Mouse (Mus musculus): ENCODE measurements around the gene Gm44502. TPM values are rescaled to one million over a fixed set of nuclear protein-coding genes. Genes with fewer than 3 reads are reported as not detected.

Gm44502 gene
- polyA plus RNA-seq, 1 experiment from 2014 or later, result not detected

DNA sequence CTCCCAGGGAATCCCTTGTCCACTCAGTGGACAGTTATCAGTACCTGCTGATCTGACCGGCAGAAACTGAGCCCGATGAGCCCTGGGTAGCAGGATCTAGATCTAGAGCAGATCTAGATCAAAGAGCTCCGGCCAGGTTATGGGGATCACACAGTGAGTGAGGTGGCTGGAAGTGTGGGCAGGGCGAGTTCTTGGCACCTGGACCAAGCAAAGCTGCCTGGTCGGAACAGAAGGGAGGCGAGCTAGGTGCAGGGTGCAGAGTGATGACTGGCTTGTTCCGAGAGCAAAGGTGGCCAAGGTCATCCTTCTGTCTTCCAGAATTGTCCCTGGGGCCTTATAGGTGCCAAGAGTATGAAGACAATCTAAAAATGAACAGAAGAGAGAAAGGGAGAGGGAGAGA, 30.3 kb upstream of the Gm44502 start:
- no peak for TF ChIP-seq CTCF (IDR thresholded peaks at IDR 0.05; ENCODE audit: low read depth)
- TF ChIP-seq EP300 (optimal IDR thresholded peaks at IDR 0.05), result no peak
- Histone ChIP-seq H3K27me3 (ENCODE audit: control insufficient read depth, insufficient read depth, low read length) (no peaks in the 10 kb centered on the region), H3K4me1 (replicated peaks; ENCODE audit: control insufficient read depth, insufficient read depth) (no peaks in the 10 kb centered on the region), H3K9ac (ENCODE audit: low read length) (no peak overlapping the region), H3K36me3 (ENCODE audit: control insufficient read depth, insufficient read depth, low read length) (no peaks in the 10 kb centered on the region), H3K4me2 (replicated peaks; ENCODE audit: low read depth) (no peak overlapping the region), H3K9me3 (ENCODE audit: control insufficient read depth, low read length) (no peaks in the 10 kb centered on the region), H3K4me3 (ENCODE audit: low read depth, low read length) (no peak overlapping the region), H3K27ac (replicated peaks) (no peak overlapping the region)
- WGBS, result 82% methylated on average over 7 of the region's 7 CpGs
- no peak for DNase-seq (ENCODE audit: low spot score)
- no peak for ATAC-seq (ENCODE audit: low FRiP score, low TSS enrichment)

GRCm38 (mm10) chr15:89458942-89459341, 29.4 kb upstream of the Gm44502 start:
- WGBS, result 89% methylated on average over 15 of the region's 15 CpGs
- ATAC-seq (ENCODE audit: low FRiP score, low TSS enrichment) (no peak), DNase-seq (ENCODE audit: low spot score) (no peak)
- Histone ChIP-seq H3K4me3 (ENCODE audit: low read depth, low read length) (no peak overlapping the region), H3K9me3 (ENCODE audit: control insufficient read depth, low read length) (no peaks in the 10 kb centered on the region), H3K4me2 (replicated peaks; ENCODE audit: low read depth) (no peak overlapping the region), H3K27me3 (ENCODE audit: control insufficient read depth, insufficient read depth, low read length) (no peaks in the 10 kb centered on the region), H3K27ac (replicated peaks) (no peak overlapping the region), H3K9ac (ENCODE audit: low read length) (no peak overlapping the region), H3K36me3 (ENCODE audit: control insufficient read depth, insufficient read depth, low read length) (no peaks in the 10 kb centered on the region), H3K4me1 (replicated peaks; ENCODE audit: control insufficient read depth, insufficient read depth) (0 out of 2 replicates have a peak, but pooled peaks cover 1% of the 10 kb centered on the region)
- no peak for TF ChIP-seq EP300 (optimal IDR thresholded peaks at IDR 0.05)
- no peak for TF ChIP-seq CTCF (IDR thresholded peaks at IDR 0.05; ENCODE audit: low read depth)

GRCm38 (mm10) chr15:89455642-89456041, 26.1 kb upstream of the Gm44502 start:
- no peak overlapping the region for H3K4me3 ChIP-seq (ENCODE audit: low read depth, low read length)
- TF ChIP-seq EP300 (optimal IDR thresholded peaks at IDR 0.05) (no peak), CTCF (IDR thresholded peaks at IDR 0.05; ENCODE audit: low read depth) (no peak)
- DNase-seq (ENCODE audit: low spot score), result no peak
- H3K4me1 ChIP-seq (replicated peaks; ENCODE audit: control insufficient read depth, insufficient read depth), result 0 out of 2 replicates have a peak, but pooled peaks cover 3% of the 10 kb centered on the region
- H3K36me3 ChIP-seq (ENCODE audit: control insufficient read depth, insufficient read depth, low read length), result no peaks in the 10 kb centered on the region
- WGBS, result 67% methylated on average over 6 of the region's 6 CpGs
- no peaks in the 10 kb centered on the region for H3K9me3 ChIP-seq (ENCODE audit: control insufficient read depth, low read length)
- H3K4me2 ChIP-seq (replicated peaks; ENCODE audit: low read depth), result no peak overlapping the region
- no peaks in the 10 kb centered on the region for H3K27me3 ChIP-seq (ENCODE audit: control insufficient read depth, insufficient read depth, low read length)
- no peak overlapping the region for H3K9ac ChIP-seq (ENCODE audit: low read length)
- no peak overlapping the region for H3K27ac ChIP-seq (replicated peaks)
- ATAC-seq (ENCODE audit: low FRiP score, low TSS enrichment), result no peak

GRCm38 (mm10) chr15:89454857-89455256, 25.4 kb upstream of the Gm44502 start:
- WGBS, result 26% methylated on average over 6 of the region's 6 CpGs
- no peak overlapping the region for H3K27ac ChIP-seq (replicated peaks)
- H3K27me3 ChIP-seq (ENCODE audit: control insufficient read depth, insufficient read depth, low read length), result no peaks in the 10 kb centered on the region
- DNase-seq (ENCODE audit: low spot score) (no peak), ATAC-seq (ENCODE audit: low FRiP score, low TSS enrichment) (0 out of 2 replicates have a peak, but pooled peaks have one; percentile 22)
- no peak overlapping the region for H3K9ac ChIP-seq (ENCODE audit: low read length)
- H3K4me1 ChIP-seq (replicated peaks; ENCODE audit: control insufficient read depth, insufficient read depth), result 0 out of 2 replicates have a peak, but pooled peaks cover 3% of the 10 kb centered on the region
- TF ChIP-seq CTCF (IDR thresholded peaks at IDR 0.05; ENCODE audit: low read depth), result no peak
- no peak for TF ChIP-seq EP300 (optimal IDR thresholded peaks at IDR 0.05)
- no peaks in the 10 kb centered on the region for H3K9me3 ChIP-seq (ENCODE audit: control insufficient read depth, low read length)
- H3K4me3 ChIP-seq (ENCODE audit: low read depth, low read length), result no peak overlapping the region
- H3K4me2 ChIP-seq (replicated peaks; ENCODE audit: low read depth), result peak overlapping the region; percentile 55; the same call in 1 of the 2 replicates
- H3K36me3 ChIP-seq (ENCODE audit: control insufficient read depth, insufficient read depth, low read length), result no peaks in the 10 kb centered on the region

- Histone ChIP-seq H3K36me3 (ENCODE audit: control insufficient read depth, insufficient read depth, low read length) (no peaks in the 10 kb centered on the region), H3K9ac (ENCODE audit: low read length) (no peak within 1 kb of the TSS), H3K27me3 (ENCODE audit: control insufficient read depth, insufficient read depth, low read length) (no peaks in the 10 kb centered on the region), H3K4me1 (replicated peaks; ENCODE audit: control insufficient read depth, insufficient read depth) (0 out of 2 replicates have a peak, but pooled peaks cover 3% of the 10 kb centered on the region), H3K9me3 (ENCODE audit: control insufficient read depth, low read length) (no peaks in the 10 kb centered on the region), H3K4me2 (replicated peaks; ENCODE audit: low read depth) (peak within 1 kb of the TSS; percentile 55), H3K27ac (replicated peaks) (no peak within 1 kb of the TSS), H3K4me3 (ENCODE audit: low read depth, low read length) (peak within 1 kb of the TSS; percentile 33)
- ATAC-seq (ENCODE audit: low FRiP score, low TSS enrichment), result 0 out of 2 replicates have a peak, but pooled peaks have one; percentile 12
- DNase-seq (ENCODE audit: low spot score), result no peak
- TF ChIP-seq CTCF (IDR thresholded peaks at IDR 0.05; ENCODE audit: low read depth) (no peak), EP300 (optimal IDR thresholded peaks at IDR 0.05) (no peak)
- WGBS, result 1% methylated on average over 47 of the region's 53 CpGs
Measured at GRCm38 (mm10) chr15:89453865-89454478, 24.5 kb upstream of the Gm44502 start, which contains the start of gene Mapk8ip2. Mapk8ip2 (plus strand) TSS chr15:89453913.

Measured in stomach, postnatal 0 days (tissue).